Mouse (Mus musculus): Measurements from ENCODE around the gene Slc26a3. TPM values are rescaled to one million over a fixed set of nuclear protein-coding genes. Genes with fewer than 3 reads are reported as not detected.
A peak's percentile ranks its signal among the peaks of the same experiment; 100 is the strongest.

The Slc26a3 gene
- polyA plus RNA-seq (2017; shearing (Covaris generic)): under 1 TPM in 1 of 2 experiments, not detected in 1; 0.20 TPM

GRCm38 (mm10) chr12:31390571-31390970 lies at the start of gene Slc26a3:
Gene Slc26a3, plus strand, starts transcription at chr12:31390871.
- ATAC-seq: no peak

GRCm38 (mm10) chr12:31350191-31350943 lies 40.3 kb upstream of the Slc26a3 start:
- no peak for ATAC-seq

- peak; percentile 97 for ATAC-seq
These were observed 39.4 kb upstream of the Slc26a3 start, which contains the start of gene Dld for GRCm38 (mm10) chr12:31350944-31351928. Gene Dld, minus strand, starts transcription at chr12:31351453.

- ATAC-seq: no peak
These were observed 24.2 kb upstream of the Slc26a3 start for GRCm38 (mm10) chr12:31366428-31366827.

GRCm38 (mm10) chr12:31367721-31368120 lies 22.9 kb upstream of the Slc26a3 start:
- ATAC-seq: no peak

- ATAC-seq: no peak
These were observed 21.6 kb upstream of the Slc26a3 start for GRCm38 (mm10) chr12:31369118-31369517.

- no peak for ATAC-seq
These were observed 21.0 kb upstream of the Slc26a3 start for GRCm38 (mm10) chr12:31369656-31370055.

GRCm38 (mm10) chr12:31374603-31375282 lies 15.9 kb upstream of the Slc26a3 start:
- peak; percentile 63 for ATAC-seq

- no peak for ATAC-seq
These were observed 15.4 kb upstream of the Slc26a3 start for GRCm38 (mm10) chr12:31375283-31375615.

- no peak for ATAC-seq
These were observed 14.2 kb upstream of the Slc26a3 start for GRCm38 (mm10) chr12:31376326-31376950.

- no peak for ATAC-seq
These were observed 13.4 kb upstream of the Slc26a3 start for GRCm38 (mm10) chr12:31377241-31377640.

GRCm38 (mm10) chr12:31380878-31381277 lies 9.8 kb upstream of the Slc26a3 start:
- no peak for ATAC-seq

- ATAC-seq: no peak
These were observed 8.2 kb upstream of the Slc26a3 start for GRCm38 (mm10) chr12:31382451-31382850.

- ATAC-seq: no peak
These were observed 3.4 kb upstream of the Slc26a3 start for GRCm38 (mm10) chr12:31387303-31387702.

- no peak for ATAC-seq
These were observed 1.0 kb downstream of the Slc26a3 start for GRCm38 (mm10) chr12:31391696-31392095.

GRCm38 (mm10) chr12:31395895-31396294 lies 5.2 kb downstream of the Slc26a3 start:
- ATAC-seq: no peak

GRCm38 (mm10) chr12:31397709-31398108 lies 7.0 kb downstream of the Slc26a3 start:
- no peak for ATAC-seq

- no peak for ATAC-seq
These were observed 10.2 kb downstream of the Slc26a3 start for GRCm38 (mm10) chr12:31400821-31401220.

- no peak for ATAC-seq
These were observed 11.3 kb downstream of the Slc26a3 start for GRCm38 (mm10) chr12:31401930-31402329.

GRCm38 (mm10) chr12:31404575-31405240 lies 14.0 kb downstream of the Slc26a3 start:
- no peak for ATAC-seq

GRCm38 (mm10) chr12:31415971-31416370 lies 25.3 kb downstream of the Slc26a3 start:
- no peak for ATAC-seq
